Mouse (Mus musculus): ENCODE data around the gene Galns.
"Not testable (repeated sequence)": the region's sequence is repeated elsewhere in the genome, so short reads cannot be mapped to it uniquely, and the experiment has no call there.

DNA sequence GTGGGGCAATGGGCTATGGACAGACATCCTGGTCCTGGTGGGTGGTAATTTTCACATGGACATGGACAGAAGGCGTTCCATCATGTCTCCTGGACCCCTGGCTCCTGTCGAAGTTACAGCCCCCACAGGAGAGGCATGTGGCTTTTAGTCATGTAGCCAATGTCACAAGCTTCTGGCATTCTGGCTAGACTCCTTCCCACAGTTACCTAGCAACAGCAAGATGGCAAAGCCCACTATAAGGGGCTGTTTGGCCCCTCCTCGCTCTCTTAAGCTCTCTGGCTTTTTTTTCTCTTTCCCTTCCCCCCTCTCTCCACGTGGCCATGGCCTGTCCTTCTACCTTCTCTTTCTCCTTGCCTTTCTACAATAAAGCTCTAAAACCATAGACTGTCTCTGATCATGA lies 38.1 kb downstream of the Galns start:
- TF ChIP-seq CTCF (IDR thresholded peaks at IDR 0.05; ENCODE audit: low read depth); EP300 (optimal IDR thresholded peaks at IDR 0.05): not testable (repeated sequence)
